ENCODE assay signal across 8 mouse cellular contexts in the genomic region with DNA sequence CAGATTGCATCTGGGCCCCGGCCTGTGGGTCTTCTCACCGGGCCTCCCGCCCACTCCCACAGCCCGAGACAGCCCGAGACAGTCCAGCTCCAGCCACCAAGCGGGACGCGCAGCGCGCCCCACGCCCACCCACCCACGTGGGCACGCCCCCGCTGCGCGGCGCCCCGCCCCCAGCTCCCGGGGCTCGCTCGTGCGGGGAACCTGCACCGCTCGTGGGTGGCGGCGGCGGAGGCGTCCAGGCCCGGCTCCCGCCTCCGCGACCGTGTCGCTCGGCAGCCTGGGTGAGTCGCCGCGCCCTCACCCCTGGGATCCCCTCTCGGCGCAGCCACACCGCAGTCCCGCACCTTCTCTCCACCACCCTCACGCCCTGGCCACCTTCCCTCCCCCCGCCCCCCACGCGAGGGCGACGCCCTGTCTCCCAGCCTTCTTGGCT. TPM values are rescaled to one million over a fixed set of nuclear protein-coding genes. Genes with fewer than 3 reads are reported as not detected.
A peak's percentile ranks its signal among the peaks of the same experiment; 100 is the strongest.
DNase-seq lines count a peak whose midpoint lies in the region; ATAC-seq and TF ChIP-seq lines count a peak whose summit lies in the region.

No protein-coding gene starts in this region.

- H3K27ac ChIP-seq in heart, embryonic 13.5 days (replicated peaks) = no peak overlapping the region
- H3K27ac ChIP-seq in embryonic facial prominence, embryonic 11.5 days (replicated peaks; ENCODE audit: low read depth, low read length) = no peak overlapping the region
- H3K27ac ChIP-seq in neural tube, embryonic 13.5 days (replicated peaks) = peak overlapping the region; percentile 68

- peak overlapping the region; percentile 83 for H3K9ac ChIP-seq in heart, embryonic 13.5 days
- peak overlapping the region; percentile 53 for H3K9ac ChIP-seq in embryonic facial prominence, embryonic 11.5 days (replicated peaks; ENCODE audit: low read length)
- H3K9ac ChIP-seq in neural tube, embryonic 13.5 days = peak overlapping the region; percentile 86

- H3K4me3 ChIP-seq in heart, embryonic 13.5 days = peak overlapping the region; percentile 64
- H3K4me3 ChIP-seq in E14TG2a.4 (replicated peaks; ENCODE audit: low read length) = peak overlapping the region; percentile 87
- H3K4me3 ChIP-seq in embryonic facial prominence, embryonic 11.5 days (ENCODE audit: low read depth, low read length) = peak overlapping the region; percentile 52
- peak overlapping the region; percentile 72 for H3K4me3 ChIP-seq in neural tube, embryonic 13.5 days

- peak; percentile 29; the same call in 1 of the 2 replicates for ATAC-seq in heart, embryonic 13.5 days (ENCODE audit: extremely low read depth, insufficient number of reproducible peaks, low FRiP score, low TSS enrichment)
- ATAC-seq in embryonic facial prominence, embryonic 11.5 days (replicated peaks; ENCODE audit: insufficient number of reproducible peaks, low FRiP score, low TSS enrichment, low read depth) = no peak
- ATAC-seq in neural tube, embryonic 13.5 days (ENCODE audit: low read depth) = peak; percentile 70

- no peaks in the 10 kb centered on the region for H3K36me3 ChIP-seq in heart, embryonic 13.5 days
- no peaks in the 10 kb centered on the region for H3K36me3 ChIP-seq in E14TG2a.4 (ENCODE audit: insufficient read depth, low read length)
- H3K36me3 ChIP-seq in embryonic facial prominence, embryonic 11.5 days (replicated peaks; ENCODE audit: control insufficient read depth, insufficient read depth, low read depth, low read length) = no peaks in the 10 kb centered on the region
- H3K36me3 ChIP-seq in neural tube, embryonic 13.5 days = no peaks in the 10 kb centered on the region

- no peak for TF ChIP-seq CTCF in E14TG2a.4 (conservative IDR thresholded peaks at IDR 0.05; ENCODE audit: low read length)

- intact Hi-C loops in heart, postnatal 36 days (cut with DNase I) = no loop called here

- peak overlapping the region; percentile 97 for H3K4me2 ChIP-seq in heart, embryonic 13.5 days
- peak overlapping the region; percentile 94 for H3K4me2 ChIP-seq in embryonic facial prominence, embryonic 11.5 days (ENCODE audit: low read depth, low read length)
- H3K4me2 ChIP-seq in neural tube, embryonic 13.5 days = peak overlapping the region; percentile 82

- H3K9me3 ChIP-seq in heart, embryonic 13.5 days = no peaks in the 10 kb centered on the region
- no peaks in the 10 kb centered on the region for H3K9me3 ChIP-seq in E14TG2a.4 (ENCODE audit: low read length)
- H3K9me3 ChIP-seq in embryonic facial prominence, embryonic 11.5 days (replicated peaks; ENCODE audit: control insufficient read depth, low read length) = no peaks in the 10 kb centered on the region
- no peaks in the 10 kb centered on the region for H3K9me3 ChIP-seq in neural tube, embryonic 13.5 days

- H3K27me3 ChIP-seq in heart, embryonic 13.5 days (replicated peaks) = peaks cover 92% of the 10 kb centered on the region
- H3K27me3 ChIP-seq in E14TG2a.4 (ENCODE audit: insufficient read depth, low read length) = peaks cover 93% of the 10 kb centered on the region
- H3K27me3 ChIP-seq in embryonic facial prominence, embryonic 11.5 days (ENCODE audit: control insufficient read depth, insufficient read depth, low read length) = peaks cover 31% of the 10 kb centered on the region
- peaks cover 75% of the 10 kb centered on the region for H3K27me3 ChIP-seq in neural tube, embryonic 13.5 days

- DNase-seq in heart, postnatal 36 days = no peak
- DNase-seq in embryonic facial prominence, embryonic 11.5 days (ENCODE audit: low spot score) = no peak
- DNase-seq in kidney, postnatal 10 days = peak; percentile 26
- no peak for DNase-seq in natural killer cell, adult 2 months (ENCODE audit: low spot score in 2 of 2)
- no peak for DNase-seq in spleen, adult 18-20 months

- peaks cover 16% of the 10 kb centered on the region for H3K4me1 ChIP-seq in heart, embryonic 13.5 days
- H3K4me1 ChIP-seq in E14TG2a.4 (replicated peaks; ENCODE audit: low read depth, low read length) = peaks cover 37% of the 10 kb centered on the region
- peaks cover 3% of the 10 kb centered on the region; the same call in 1 of the 2 replicates for H3K4me1 ChIP-seq in embryonic facial prominence, embryonic 11.5 days (ENCODE audit: control insufficient read depth, insufficient read depth, low read length)
- H3K4me1 ChIP-seq in neural tube, embryonic 13.5 days (replicated peaks) = peaks cover 46% of the 10 kb centered on the region

- 3% methylated on average over 26 of the region's 48 CpGs for WGBS in heart, embryonic 13.5 days
- WGBS in embryonic facial prominence, embryonic 11.5 days = under 1% methylated on average over 38 of the region's 48 CpGs
- under 1% methylated on average over 43 of the region's 48 CpGs for WGBS in neural tube, embryonic 13.5 days

RNA-seq across cellular contexts. Expression of a gene that starts 0.8 kb away (rescaled TPM):
- polyA plus RNA-seq in heart, embryonic 13.5 days (2015; fragmentation: Nextera tagmentation; extraction: Ambion mirVana) = 256 and 289 TPM in 2 replicates
- 100 to 1,000 TPM; 233 to 242 TPM for total RNA-seq in heart, postnatal 36 days (2021)
- 21.2 and 26.4 TPM in 2 replicates for polyA plus RNA-seq in embryonic facial prominence, embryonic 11.5 days (2014; fragmentation: Nextera tagmentation; extraction: Ambion mirVana)
- polyA plus RNA-seq in neural tube, embryonic 13.5 days (2015; fragmentation: Nextera tagmentation; extraction: Ambion mirVana) = 244 and 275 TPM in 2 replicates

RNA-seq across cellular contexts. Expression of a gene that starts 38.1 kb away (rescaled TPM):
- polyA plus RNA-seq in heart, embryonic 13.5 days (2015; fragmentation: Nextera tagmentation; extraction: Ambion mirVana) = 15.9 and 18.1 TPM in 2 replicates
- total RNA-seq in heart, postnatal 36 days (2021) = 10 to 100 TPM; 15.8 to 17.9 TPM
- 20.1 and 21.0 TPM in 2 replicates for polyA plus RNA-seq in embryonic facial prominence, embryonic 11.5 days (2014; fragmentation: Nextera tagmentation; extraction: Ambion mirVana)
- 20.1 and 24.3 TPM in 2 replicates for polyA plus RNA-seq in neural tube, embryonic 13.5 days (2015; fragmentation: Nextera tagmentation; extraction: Ambion mirVana)

RNA-seq across cellular contexts. Expression of a gene that starts 44.4 kb away (rescaled TPM):
- 15.7 and 16.4 TPM in 2 replicates for polyA plus RNA-seq in heart, embryonic 13.5 days (2015; fragmentation: Nextera tagmentation; extraction: Ambion mirVana)
- 1 to 10 TPM in 1 of 2 experiments, under 1 TPM in 1; 0.87 to 1.3 TPM for total RNA-seq in heart, postnatal 36 days (2021)
- 32.5 and 35.3 TPM in 2 replicates for polyA plus RNA-seq in embryonic facial prominence, embryonic 11.5 days (2014; fragmentation: Nextera tagmentation; extraction: Ambion mirVana)
- 8.1 and 8.8 TPM in 2 replicates for polyA plus RNA-seq in neural tube, embryonic 13.5 days (2015; fragmentation: Nextera tagmentation; extraction: Ambion mirVana)
